Comparison of ENCODE assay signal across 10 mouse cellular contexts in genomic region chr13:4133070-4133469, GRCm38 (mm10). TPM values are rescaled to one million over a fixed set of nuclear protein-coding genes. Genes with fewer than 3 reads are reported as not detected.
DNase-seq lines count a peak whose midpoint lies in the region; ATAC-seq and TF ChIP-seq lines count a peak whose summit lies in the region.
"Had no signal": no experiment of that assay in that cellular context is flagged by ENCODE, and none has a peak within 500 bp of the region (broad histone marks: within the 10 kb centered on the region; RNA-seq: fewer than 3 reads in every experiment).

No protein-coding gene starts in this region.

- H3K79me2 ChIP-seq in liver, adult 2 months (ENCODE audit: control insufficient read depth, insufficient read depth, low read length), result no peaks in the 10 kb centered on the region

- TF ChIP-seq CTCF in liver, adult 2 months (IDR thresholded peaks at IDR 0.05; ENCODE audit: low read depth, low read length), result peak; percentile 49; the same call in 1 of the 2 replicates
- TF ChIP-seq CTCF in liver, postnatal 0 days (IDR thresholded peaks at IDR 0.05; ENCODE audit: low read depth), result peak; percentile 60

- no peak for ATAC-seq in liver, embryonic 12.5 days
- no peak for ATAC-seq in liver, postnatal 0 days
- ATAC-seq in erythroid progenitor cell, adult 5-6 weeks (replicated peaks; ENCODE audit: low FRiP score, poor library complexity, severe bottlenecking), result no peak

- no peak for TF ChIP-seq POLR2A in liver, adult 2 months (IDR thresholded peaks at IDR 0.05; ENCODE audit: extremely low read depth, insufficient read depth, low read length)

- H3K4me3 ChIP-seq in liver, adult 2 months (ENCODE audit: insufficient read depth, low read depth, low read length), result no peak overlapping the region
- no peak overlapping the region for H3K4me3 ChIP-seq in liver, embryonic 12.5 days
- H3K4me3 ChIP-seq in liver, postnatal 0 days (ENCODE audit: low read depth, low read length), result no peak overlapping the region
- H3K4me3 ChIP-seq: limb, embryonic 15.5 days had no signal

- 42% methylated on average over 2 of the region's 2 CpGs for WGBS in liver, adult 2 months
- WGBS in liver, embryonic 12.5 days (ENCODE audit: insufficient replicate concordance), result 20% methylated on average over 2 of the region's 2 CpGs
- 36% methylated on average over 2 of the region's 2 CpGs for WGBS in liver, postnatal 0 days (ENCODE audit: insufficient replicate concordance)

- no peaks in the 10 kb centered on the region for H3K36me3 ChIP-seq in liver, adult 2 months (ENCODE audit: control insufficient read depth, insufficient read depth, low read length)
- no peaks in the 10 kb centered on the region for H3K36me3 ChIP-seq in liver, embryonic 12.5 days
- no peaks in the 10 kb centered on the region for H3K36me3 ChIP-seq in liver, postnatal 0 days (replicated peaks; ENCODE audit: insufficient read depth, low read length)
- H3K36me3 ChIP-seq: limb, embryonic 15.5 days had no signal

- H3K27me3 ChIP-seq in liver, adult 2 months (ENCODE audit: control insufficient read depth, insufficient read depth, low read length), result no peaks in the 10 kb centered on the region
- no peaks in the 10 kb centered on the region for H3K27me3 ChIP-seq in liver, embryonic 12.5 days (replicated peaks)
- no peaks in the 10 kb centered on the region for H3K27me3 ChIP-seq in liver, postnatal 0 days (ENCODE audit: insufficient read depth, low read length)
- H3K27me3 ChIP-seq: limb, embryonic 15.5 days had no signal

- H3K9ac ChIP-seq in liver, adult 2 months (ENCODE audit: low read depth, low read length), result no peak overlapping the region
- H3K9ac ChIP-seq in liver, embryonic 12.5 days, result no peak overlapping the region
- no peak overlapping the region for H3K9ac ChIP-seq in liver, postnatal 0 days (replicated peaks)
- H3K9ac ChIP-seq: limb, embryonic 15.5 days had no signal

- H3K9me3 ChIP-seq in liver, embryonic 12.5 days (replicated peaks), result no peaks in the 10 kb centered on the region
- no peaks in the 10 kb centered on the region for H3K9me3 ChIP-seq in liver, postnatal 0 days (ENCODE audit: low read length)
- H3K9me3 ChIP-seq: limb, embryonic 15.5 days had no signal

- no peaks in the 10 kb centered on the region for H3K4me1 ChIP-seq in liver, adult 2 months (ENCODE audit: control insufficient read depth, insufficient read depth, low read length)
- no peaks in the 10 kb centered on the region for H3K4me1 ChIP-seq in liver, embryonic 12.5 days
- no peaks in the 10 kb centered on the region for H3K4me1 ChIP-seq in liver, postnatal 0 days (ENCODE audit: insufficient read depth)
- H3K4me1 ChIP-seq: limb, embryonic 15.5 days had no signal

- no peak overlapping the region for H3K27ac ChIP-seq in liver, adult 2 months (replicated peaks; ENCODE audit: insufficient read depth, low read depth, low read length)
- H3K27ac ChIP-seq in liver, embryonic 12.5 days, result no peak overlapping the region
- H3K27ac ChIP-seq in liver, postnatal 0 days (ENCODE audit: low read depth), result no peak overlapping the region
- H3K27ac ChIP-seq: limb, embryonic 15.5 days had no signal

- TF ChIP-seq EP300 in liver, postnatal 0 days (IDR thresholded peaks at IDR 0.05; ENCODE audit: low read depth), result no peak

- DNase-seq in adrenal gland, adult 2 months, result peak; percentile 32
- DNase-seq in adrenal gland, postnatal 4 days (ENCODE audit: low spot score in 2 of 2), result no peak
- peak; percentile 24 for DNase-seq in liver, adult 2 months (ENCODE audit: extremely low read depth, low read depth, low spot score)
- peak; percentile 42 for DNase-seq in ZHBTc4 (ENCODE audit: low read depth, low spot score)
- DNase-seq in liver, postnatal 0 days, result peak; percentile 37
- no peak for DNase-seq in Muller cell, postnatal 12 days (ENCODE audit: inconsistent ontology term)
- DNase-seq: B cell, adult 2 months had no signal

- no peak overlapping the region for H3K4me2 ChIP-seq in liver, embryonic 12.5 days
- no peak overlapping the region for H3K4me2 ChIP-seq in liver, postnatal 0 days (ENCODE audit: low read depth, low read length)
- H3K4me2 ChIP-seq: limb, embryonic 15.5 days had no signal

RNA-seq across cellular contexts. Expression of gene Akr1c18, which starts 17.4 kb away (rescaled TPM):
- total RNA-seq in adrenal gland, adult 2 months (2021), result 1,000 to 10,000 TPM in 1 of 2 experiments, under 1 TPM in 1; 0.48 to 4,782 TPM
- polyA plus RNA-seq in adrenal gland, adult 2 months (2012; rRNA removed), result 134 and 227 TPM in 2 replicates
- total RNA-seq in adrenal gland, postnatal 4 days (2021), result 100 to 1,000 TPM; 255 to 446 TPM
- 0.55 and 3.0 TPM in 2 replicates for total RNA-seq in liver, adult 2 months (2014; rRNA removed)
- not detected in 2 replicates for polyA plus RNA-seq in liver, adult 2 months (2012; rRNA removed)
- polyA plus RNA-seq in liver, embryonic 12.5 days (2016; fragmentation: Nextera tagmentation; extraction: Ambion mirVana), result 0.47 and 0.63 TPM in 2 replicates
- 26.8 and 30.5 TPM in 2 replicates for polyA plus RNA-seq in liver, postnatal 0 days (2015; fragmentation: Nextera tagmentation; extraction: Ambion mirVana)
- not detected in 2 replicates for total RNA-seq in erythroid progenitor cell, adult 5-6 weeks (2015; ENCODE audit: low replicate concordance)
- not detected in 2 replicates for total RNA-seq in erythroid progenitor cell, adult 5-6 weeks (2017; ENCODE audit: low replicate concordance)

RNA-seq across cellular contexts. Expression of gene Akr1c13, which starts 57.9 kb away (rescaled TPM):
- 10 to 100 TPM in 1 of 2 experiments, 1 to 10 TPM in 1; 6.5 to 25.1 TPM for total RNA-seq in adrenal gland, adult 2 months (2021)
- 3.0 and 3.4 TPM in 2 replicates for polyA plus RNA-seq in adrenal gland, adult 2 months (2012; rRNA removed)
- 10 to 100 TPM; 17.4 to 21.2 TPM for total RNA-seq in adrenal gland, postnatal 4 days (2021)
- 182 and 231 TPM in 2 replicates for total RNA-seq in liver, adult 2 months (2014; rRNA removed)
- polyA plus RNA-seq in liver, adult 2 months (2012; rRNA removed), result 30.1 and 34.6 TPM in 2 replicates
- 26.1 and 29.1 TPM in 2 replicates for polyA plus RNA-seq in liver, embryonic 12.5 days (2016; fragmentation: Nextera tagmentation; extraction: Ambion mirVana)
- polyA plus RNA-seq in liver, postnatal 0 days (2015; fragmentation: Nextera tagmentation; extraction: Ambion mirVana), result 42.7 and 54.1 TPM in 2 replicates
- 5.4 TPM in 1 of 2 replicates, not detected in the other for total RNA-seq in erythroid progenitor cell, adult 5-6 weeks (2015; ENCODE audit: low replicate concordance)
- 2.8 TPM in 1 of 2 replicates, not detected in the other for total RNA-seq in erythroid progenitor cell, adult 5-6 weeks (2017; ENCODE audit: low replicate concordance)

Comparison
In these comparisons a context has a peak if more than half of its experiments do, and no peak if none do; other contexts are left out.
1. DNase-seq: peak in adrenal gland, adult 2 months (single experiment), liver, adult 2 months (single experiment), ZHBTc4 (single experiment) and liver, postnatal 0 days (single experiment); none in adrenal gland, postnatal 4 days (0 of 2) and Muller cell, postnatal 12 days (single experiment).